Mouse (Mus musculus): ENCODE results near the gene Zbtb40.

GRCm38 (mm10) chr4:136995361-136995760 lies 53.2 kb downstream of the Zbtb40 start:
- TF ChIP-seq EP300 (IDR thresholded peaks at IDR 0.05) = no peak
- TF ChIP-seq CTCF (IDR thresholded peaks at IDR 0.05) = no peak
